Mouse (Mus musculus) E14TG2a.4 (cell line): ENCODE results near the gene Zbtb3.

Source experiments
- CTCF ChIP-seq: conservative IDR thresholded peaks from 2 replicates; pipeline ENCODE4 v1.5.1; 2014; ENCODE audit warnings: low read length
- POU5F1 ChIP-seq: IDR thresholded peaks from 2 replicates; pipeline ENCODE4 v1.6.1; 2014; ENCODE audit warnings: low read length, borderline replicate concordance

- TF ChIP-seq CTCF: no peak
- TF ChIP-seq POU5F1: no peak
Observed at GRCm38 (mm10) chr19:8789171-8789570, 13.2 kb upstream of the Zbtb3 start.
